Mouse (Mus musculus) MEL (cell line): Measurements from ENCODE around the gene Ccdc63. TPM values are rescaled to one million over a fixed set of nuclear protein-coding genes. Genes with fewer than 3 reads are reported as not detected.

Experiments
- DNase-seq: peaks from one replicate; pipeline ENCODE4 v3.0.0; 2011; ENCODE audit warnings: low read depth, low spot score
- H3K27ac ChIP-seq: 2 replicates; pipeline ENCODE4 v1.5.1; 2012; ENCODE audit warnings: low read depth, mild to moderate bottlenecking, control low read depth, low read length, moderate library complexity; ENCODE audit not compliant: control insufficient read depth
- H3K27me3 ChIP-seq, 2 experiments: fragments of 150-350 bp in 1 of 2; sonication (generic) in 1 of 2; 2 replicates each; pipeline ENCODE4 v1.6.1; 2012; ENCODE audit warnings: low read length in 2 of 2, mild to moderate bottlenecking in 2 of 2, improper control_type of control experiment in 1 of 2, moderate library complexity in 1 of 2; ENCODE audit not compliant: insufficient read depth in 2 of 2, control insufficient read depth in 1 of 2
- H3K36me3 ChIP-seq, 2 experiments: 2 replicates each; pipeline ENCODE4 v1.6.1; 2012 to 2014; ENCODE audit warnings: low read length in 2 of 2, improper control_type of control experiment in 1 of 2, inconsistent platforms in 1 of 2, mild to moderate bottlenecking in 1 of 2; ENCODE audit not compliant: insufficient read depth in 2 of 2, control insufficient read depth in 1 of 2
- H3K4me1 ChIP-seq, 2 experiments: fragments of 150-350 bp in 1 of 2; sonication (generic) in 1 of 2; 2 replicates each; pipeline ENCODE4 v1.6.1; 2012; ENCODE audit warnings: low read length in 2 of 2, improper control_type of control experiment in 1 of 2, mild to moderate bottlenecking in 1 of 2; ENCODE audit not compliant: insufficient read depth in 2 of 2, control insufficient read depth in 1 of 2
- H3K4me3 ChIP-seq, 2 experiments: fragments of 150-350 bp in 1 of 2; sonication (generic) in 1 of 2; 2 replicates each; pipeline ENCODE4 v1.5.1; 2012; ENCODE audit warnings: low read depth in 2 of 2, low read length in 2 of 2, mild to moderate bottlenecking in 2 of 2, moderate library complexity in 2 of 2, control low read depth in 1 of 2, improper control_type of control experiment in 1 of 2; ENCODE audit not compliant: control insufficient read depth in 1 of 2, insufficient read depth in 1 of 2
- H3K79me2 ChIP-seq: 2 replicates; pipeline ENCODE4 v1.6.1; 2012; ENCODE audit warnings: mild to moderate bottlenecking, low read length, moderate library complexity; ENCODE audit not compliant: control insufficient read depth, poor library complexity, insufficient read depth
- H3K9ac ChIP-seq: 2 replicates; pipeline ENCODE4 v1.6.1; 2012; ENCODE audit warnings: low read depth, mild to moderate bottlenecking, control low read depth, low read length, moderate library complexity; ENCODE audit not compliant: control insufficient read depth, poor library complexity, severe bottlenecking
- H3K9me3 ChIP-seq: fragments of 150-350 bp; sonication (generic); replicated peaks from 2 replicates; pipeline ENCODE4 v1.6.1; 2012; ENCODE audit warnings: mild to moderate bottlenecking, low read length, improper control_type of control experiment, moderate library complexity; ENCODE audit not compliant: insufficient read depth
- BHLHE40 ChIP-seq: IDR thresholded peaks from 2 replicates; pipeline ENCODE4 v1.6.1; 2012; ENCODE audit warnings: low read depth, mild to moderate bottlenecking, inconsistent platforms, low read length, improper control_type of control experiment, borderline replicate concordance
- CHD2 ChIP-seq: IDR thresholded peaks from 2 replicates; pipeline ENCODE4 v1.6.1; 2011; ENCODE audit warnings: low read length, improper control_type of control experiment
- CTCF ChIP-seq, 3 experiments: IDR thresholded peaks in 2 of 3; conservative IDR thresholded peaks in 1 of 3; 2 replicates each; pipeline ENCODE4 v1.5.1; 2011 to 2012; ENCODE audit warnings: low read length in 3 of 3, low read depth in 2 of 3, mild to moderate bottlenecking in 2 of 3, improper control_type of control experiment in 1 of 3, inconsistent platforms in 1 of 3, mixed read lengths in 1 of 3, moderate library complexity in 1 of 3; ENCODE audit not compliant: control insufficient read depth in 1 of 3, insufficient read depth in 1 of 3, poor library complexity in 1 of 3, severe bottlenecking in 1 of 3
- ETS1 ChIP-seq: IDR thresholded peaks from 2 replicates; pipeline ENCODE4 v1.6.1; 2012; ENCODE audit warnings: low read depth, mild to moderate bottlenecking, inconsistent platforms, low read length, improper control_type of control experiment, moderate library complexity
- HCFC1 ChIP-seq: IDR thresholded peaks from 2 replicates; pipeline ENCODE4 v1.6.1; 2012; ENCODE audit warnings: low read depth, mild to moderate bottlenecking, inconsistent platforms, low read length, improper control_type of control experiment, moderate library complexity
- JUND ChIP-seq: IDR thresholded peaks from 2 replicates; pipeline ENCODE4 v1.6.1; 2011; ENCODE audit warnings: low read depth, mild to moderate bottlenecking, improper control_type of control experiment, low read length
- KAT2A ChIP-seq: conservative IDR thresholded peaks from 2 replicates; pipeline ENCODE4 v1.6.1; 2012; ENCODE audit warnings: low read depth, low read length, improper control_type of control experiment, inconsistent platforms
- MAX ChIP-seq: IDR thresholded peaks from 2 replicates; pipeline ENCODE4 v1.6.1; 2011; ENCODE audit warnings: low read length, improper control_type of control experiment
- MAZ ChIP-seq: IDR thresholded peaks from 2 replicates; pipeline ENCODE4 v1.6.1; 2012; ENCODE audit warnings: low read depth, mild to moderate bottlenecking, inconsistent platforms, low read length, improper control_type of control experiment
- MEF2A ChIP-seq: IDR thresholded peaks from 2 replicates; pipeline ENCODE4 v1.6.1; 2014; ENCODE audit warnings: low read depth, mild to moderate bottlenecking, inconsistent platforms, low read length, improper control_type of control experiment; ENCODE audit not compliant: poor library complexity, insufficient replicate concordance, severe bottlenecking; ENCODE audit errors: extremely low read depth
- MXI1 ChIP-seq: IDR thresholded peaks from 2 replicates; pipeline ENCODE4 v1.6.1; 2011; ENCODE audit warnings: mild to moderate bottlenecking, low read depth, low read length, improper control_type of control experiment
- MYB ChIP-seq: IDR thresholded peaks from 2 replicates; pipeline ENCODE4 v1.6.1; 2011; ENCODE audit warnings: mild to moderate bottlenecking, low read depth, low read length, improper control_type of control experiment
- MYC ChIP-seq: IDR thresholded peaks from 2 replicates; pipeline ENCODE4 v1.6.1; 2011; ENCODE audit warnings: low read depth, mild to moderate bottlenecking, low read length, improper control_type of control experiment, moderate library complexity
- NELFE ChIP-seq: IDR thresholded peaks from 2 replicates; pipeline ENCODE4 v1.6.1; 2011; ENCODE audit warnings: low read depth, low read length, improper control_type of control experiment
- NRF1 ChIP-seq: IDR thresholded peaks from 2 replicates; pipeline ENCODE4 v1.6.1; 2014; ENCODE audit warnings: low read depth, mild to moderate bottlenecking, inconsistent platforms, low read length, improper control_type of control experiment, moderate library complexity; ENCODE audit not compliant: poor library complexity, insufficient read depth, severe bottlenecking
- POLR2A ChIP-seq, 2 experiments: IDR thresholded peaks; 2 replicates each; pipeline ENCODE4 v1.6.1; 2011 to 2012; ENCODE audit warnings: low read length in 2 of 2, mild to moderate bottlenecking in 2 of 2, control low read depth in 1 of 2, improper control_type of control experiment in 1 of 2, low read depth in 1 of 2, moderate library complexity in 1 of 2; ENCODE audit not compliant: control insufficient read depth in 1 of 2, insufficient read depth in 1 of 2, poor library complexity in 1 of 2
- POLR2AphosphoS5 ChIP-seq: IDR thresholded peaks from 2 replicates; pipeline ENCODE4 v1.6.1; 2012; ENCODE audit warnings: low read depth, borderline replicate concordance, mild to moderate bottlenecking, inconsistent platforms, low read length, moderate library complexity, mixed read lengths
- SIN3A ChIP-seq: IDR thresholded peaks from 2 replicates; pipeline ENCODE4 v1.6.1; 2012; ENCODE audit warnings: low read length, improper control_type of control experiment, inconsistent platforms
- SMC3 ChIP-seq: IDR thresholded peaks from 2 replicates; pipeline ENCODE4 v1.6.1; 2011; ENCODE audit warnings: low read depth, low read length, improper control_type of control experiment
- TBP ChIP-seq: IDR thresholded peaks from 2 replicates; pipeline ENCODE4 v1.8.0; 2011; ENCODE audit warnings: low read depth, low read length, improper control_type of control experiment
- TCF12 ChIP-seq: IDR thresholded peaks from 2 replicates; pipeline ENCODE4 v1.6.1; 2014; ENCODE audit warnings: low read depth, mild to moderate bottlenecking, inconsistent platforms, low read length, improper control_type of control experiment, moderate library complexity
- USF2 ChIP-seq, 2 experiments: IDR thresholded peaks; 2 replicates each; pipeline ENCODE4 v1.6.1; 2011 to 2012; ENCODE audit warnings: improper control_type of control experiment in 2 of 2, low read length in 2 of 2, borderline replicate concordance in 1 of 2, inconsistent platforms in 1 of 2, low read depth in 1 of 2, mild to moderate bottlenecking in 1 of 2; ENCODE audit not compliant: insufficient read depth in 1 of 2
- ZKSCAN1 ChIP-seq: IDR thresholded peaks from 2 replicates; pipeline ENCODE4 v1.6.1; 2012; ENCODE audit warnings: low read depth, mild to moderate bottlenecking, inconsistent platforms, low read length, improper control_type of control experiment, moderate library complexity
- ZNF384 ChIP-seq: IDR thresholded peaks from 2 replicates; pipeline ENCODE4 v1.6.1; 2012; ENCODE audit warnings: low read depth, mild to moderate bottlenecking, inconsistent platforms, low read length, improper control_type of control experiment
- polyA plus RNA-seq, 2 experiments: library from polyadenylated mRNA; stranded (reverse) in 1 of 2; unstranded in 1 of 2; fragments of >175 nt in 1 of 2; fragments of >200 nt in 1 of 2; gene quantifications; 2 replicates each; pipeline versions ENCODE4 v1.2.1 to v1.2.4; 2012; ENCODE audit warnings: low replicate concordance in 2 of 2, low read depth in 1 of 2; ENCODE audit not compliant: insufficient read length in 2 of 2, insufficient read depth in 1 of 2, missing spikeins in 1 of 2
- total RNA-seq: library from RNA; depleted of rRNA; stranded (reverse); fragments of 300-350 nt; gene quantifications from 2 replicates; pipeline ENCODE4 v1.2.3, GENCODE M21; 2012

The Ccdc63 gene
- total and polyA plus RNA-seq, 3 experiments = 1.6 to 4.7 TPM; not detected in 1

DNA sequence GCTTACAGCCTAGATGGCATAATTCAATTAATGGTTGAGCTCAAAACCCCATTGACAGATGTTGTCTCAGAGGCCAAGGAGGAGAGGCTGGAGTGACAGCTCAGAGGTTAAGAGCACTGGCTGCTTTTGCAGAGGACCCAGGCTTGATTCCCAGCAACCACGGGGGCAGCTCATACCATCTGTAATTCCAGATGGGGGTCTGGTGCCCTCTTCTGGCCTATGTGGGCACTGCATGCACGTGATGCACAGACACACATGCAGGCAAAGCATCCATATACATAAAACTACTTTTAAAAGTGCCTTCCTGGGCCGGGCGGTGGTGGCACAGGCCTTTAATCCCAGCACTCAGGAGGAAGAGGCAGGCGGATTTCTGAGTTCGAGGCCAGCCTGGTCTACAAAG is 24.4 kb downstream of the Ccdc63 start:
- H3K27me3 ChIP-seq = no peaks in the 10 kb centered on the region
- no peaks in the 10 kb centered on the region for H3K4me1 ChIP-seq
- H3K27ac ChIP-seq = no peak overlapping the region
- peak; percentile 56 for DNase-seq
- H3K9me3 ChIP-seq = no peaks in the 10 kb centered on the region
- H3K36me3 ChIP-seq = no peaks in the 10 kb centered on the region
- no peak overlapping the region for H3K4me3 ChIP-seq
- peak; percentile 27; the same call in 1 of the 2 replicates for TF ChIP-seq SMC3
- no peak for TF ChIP-seq MXI1
- peak; percentile 24; the same call in 1 of the 2 replicates for TF ChIP-seq BHLHE40
- TF ChIP-seq ETS1 = no peak
- no peak for TF ChIP-seq TBP
- TF ChIP-seq CTCF (IDR thresholded peaks at IDR 0.05 in 2 of 3, conservative IDR thresholded peaks at IDR 0.05 in 1 of 3; ENCODE audit: control insufficient read depth in 1 of 3, insufficient read depth in 1 of 3, low read depth in 2 of 3, low read length in 3 of 3, poor library complexity in 1 of 3, severe bottlenecking in 1 of 3) = peak; percentile 49 to 72 (median 61)
- no peak for TF ChIP-seq ZNF384
- TF ChIP-seq JUND = no peak
- TF ChIP-seq MEF2A = no peak
- TF ChIP-seq NELFE = no peak
- no peak for TF ChIP-seq POLR2A (IDR thresholded peaks at IDR 0.05; ENCODE audit: control insufficient read depth in 1 of 2, insufficient read depth in 1 of 2, low read depth in 1 of 2, low read length in 2 of 2, poor library complexity in 1 of 2)
- no peak for TF ChIP-seq NRF1
- no peak for TF ChIP-seq MYC
- TF ChIP-seq CHD2 = no peak
- TF ChIP-seq, all 39 proteins: peak for 3
- Histone ChIP-seq H3K9ac (no peak overlapping the region), H3K79me2 (no peaks in the 10 kb centered on the region)

DNA sequence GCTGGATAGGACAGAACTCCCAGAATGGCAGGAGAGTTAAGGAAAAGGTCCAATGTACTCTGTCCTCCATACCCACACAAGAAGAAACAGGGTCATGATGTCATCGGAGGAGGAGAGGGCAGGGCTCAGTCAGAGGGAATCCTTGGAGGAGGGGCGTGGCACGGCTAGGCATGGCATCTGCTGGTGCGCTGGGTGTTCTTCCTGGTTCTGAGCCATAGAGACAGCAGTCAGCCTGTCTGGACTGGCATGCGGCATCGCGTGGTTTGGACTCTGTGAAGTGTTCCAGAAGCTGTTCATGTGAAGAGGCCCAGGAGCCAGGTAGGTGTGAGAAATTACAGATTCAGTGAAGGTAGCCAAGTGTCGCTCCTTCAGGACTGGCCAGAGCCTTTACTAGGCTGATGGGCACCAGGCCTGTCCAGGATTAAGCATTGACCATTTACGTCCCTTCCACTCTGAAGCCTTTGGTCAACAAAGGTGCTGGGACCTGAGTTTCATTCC is 25.3 kb downstream of the Ccdc63 start:
- no peaks in the 10 kb centered on the region for H3K27me3 ChIP-seq
- TF ChIP-seq ZKSCAN1 (no peak), MAZ (no peak), POLR2AphosphoS5 (no peak), TCF12 (no peak), JUND (no peak), HCFC1 (no peak), SIN3A (no peak), POLR2A (IDR thresholded peaks at IDR 0.05; ENCODE audit: control insufficient read depth in 1 of 2, insufficient read depth in 1 of 2, low read depth in 1 of 2, low read length in 2 of 2, poor library complexity in 1 of 2) (no peak), MAX (no peak), KAT2A (no peak), MYC (no peak), MXI1 (no peak), CHD2 (no peak), USF2 (IDR thresholded peaks at IDR 0.05; ENCODE audit: borderline replicate concordance in 1 of 2, insufficient read depth in 1 of 2, low read depth in 1 of 2, low read length in 2 of 2) (no peak), CTCF (IDR thresholded peaks at IDR 0.05 in 2 of 3, conservative IDR thresholded peaks at IDR 0.05 in 1 of 3; ENCODE audit: control insufficient read depth in 1 of 3, insufficient read depth in 1 of 3, low read depth in 2 of 3, low read length in 3 of 3, poor library complexity in 1 of 3, severe bottlenecking in 1 of 3) (no peak), MEF2A (no peak), MYB (no peak)
- no peak for DNase-seq
- no peaks in the 10 kb centered on the region for H3K36me3 ChIP-seq
- no peak overlapping the region for H3K4me3 ChIP-seq
- no peaks in the 10 kb centered on the region for H3K9me3 ChIP-seq
- no peaks in the 10 kb centered on the region for H3K79me2 ChIP-seq
- no peaks in the 10 kb centered on the region for H3K4me1 ChIP-seq
- H3K9ac ChIP-seq = no peak overlapping the region
- no peak overlapping the region for H3K27ac ChIP-seq
